Mouse (Mus musculus): ENCODE results near the gene Tbc1d16.

Gene Tbc1d16

DNA sequence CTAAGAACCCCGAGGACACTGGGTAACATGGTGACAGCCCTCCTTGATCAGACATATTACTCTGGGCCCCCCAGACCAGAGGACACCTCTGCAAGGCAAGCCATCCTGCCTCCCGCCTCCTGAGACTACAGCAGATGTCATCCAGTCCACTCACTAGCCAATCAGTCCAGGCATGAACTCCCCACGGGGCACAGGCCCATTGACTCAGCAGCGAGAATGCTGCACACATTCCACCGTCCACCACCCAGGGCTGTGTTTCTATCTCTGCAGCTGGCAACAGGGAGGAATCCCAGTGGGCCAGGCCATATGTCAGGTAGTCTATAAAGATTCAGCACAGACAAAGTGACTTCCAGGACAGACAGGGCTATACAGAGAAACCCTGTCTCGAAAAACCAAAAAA lies 20.3 kb downstream of the Tbc1d16 start:
- no peak for DNase-seq (ENCODE audit: low spot score)

DNA sequence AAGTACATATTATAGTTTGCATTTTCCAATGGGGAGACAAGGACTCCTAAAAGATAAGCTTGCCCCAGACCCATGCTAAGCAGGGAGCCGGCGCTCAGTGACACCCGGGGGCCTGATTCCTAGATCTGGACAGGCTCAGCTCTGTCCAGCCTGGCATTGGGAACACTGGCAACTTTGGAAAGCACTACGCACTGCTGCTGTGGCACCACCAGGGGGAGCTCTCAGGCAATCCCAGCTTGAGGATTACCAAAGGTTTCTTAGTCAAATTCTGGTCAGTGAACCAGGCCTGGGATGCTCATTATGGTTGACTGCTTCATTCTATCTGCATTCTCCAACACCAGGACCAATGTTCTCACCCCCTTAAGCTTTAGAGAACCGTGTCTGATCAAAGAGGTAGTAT lies 21.7 kb downstream of the Tbc1d16 start:
- peak; percentile 74 for DNase-seq (ENCODE audit: low spot score)

DNA sequence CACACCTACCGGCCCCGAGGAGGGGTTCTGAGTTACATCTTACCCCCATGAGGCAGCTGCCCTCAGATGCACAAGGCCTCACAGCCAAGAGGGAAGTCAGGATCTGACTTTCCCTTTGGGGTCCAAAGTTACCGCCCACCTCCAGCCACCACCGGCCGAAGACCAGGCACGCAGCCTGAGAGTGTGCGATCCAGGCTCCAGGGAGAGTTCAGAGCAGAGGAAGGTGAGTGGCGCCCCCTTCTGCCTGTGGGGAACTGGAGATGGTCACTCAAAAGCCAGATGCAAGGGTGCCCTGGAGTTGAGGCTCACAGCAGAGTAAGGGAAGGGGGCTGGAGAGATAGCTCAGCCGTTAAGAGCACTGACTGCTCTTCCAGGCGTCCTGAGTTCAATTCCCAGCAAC lies 22.6 kb downstream of the Tbc1d16 start:
- no peak for DNase-seq (ENCODE audit: low spot score)

DNA sequence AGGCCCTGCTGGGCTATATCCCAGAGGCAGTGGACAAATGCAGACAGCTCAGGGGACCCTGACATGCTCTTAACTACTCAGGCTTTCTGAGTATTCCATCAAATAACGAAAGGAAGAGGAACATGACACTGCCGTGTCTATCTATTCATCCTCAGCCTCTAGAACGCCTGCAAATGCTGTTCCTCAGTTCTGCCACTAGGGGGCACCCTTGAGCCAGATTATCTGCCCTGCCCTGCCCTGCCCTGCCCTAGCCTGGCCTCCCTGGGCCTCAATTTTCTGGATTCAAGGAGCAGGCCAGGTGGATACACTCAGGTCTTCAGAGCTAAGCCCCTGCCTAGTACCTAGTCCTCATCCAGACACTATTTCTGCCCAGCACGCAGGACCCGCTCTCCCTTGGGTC lies 24.9 kb downstream of the Tbc1d16 start:
- no peak for DNase-seq (ENCODE audit: low spot score)

DNA sequence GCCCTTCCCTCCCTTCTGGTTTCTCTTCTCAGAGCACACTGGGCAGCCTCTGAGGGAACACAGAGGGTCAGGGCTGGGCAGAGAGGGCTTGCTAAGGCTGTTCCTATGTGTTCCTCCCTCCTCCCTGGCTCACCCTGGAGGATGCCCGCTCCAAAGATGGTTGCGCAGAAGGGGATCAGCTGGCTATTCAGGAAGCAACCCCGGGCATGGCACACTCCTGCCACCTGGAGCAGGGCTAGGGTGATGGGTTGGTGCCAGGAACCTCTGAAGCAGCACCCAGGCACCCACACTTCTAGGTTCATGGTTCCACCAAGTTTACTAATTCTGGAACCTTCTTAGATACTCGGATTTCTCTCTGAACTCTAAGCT lies 29.1 kb downstream of the Tbc1d16 start:
- DNase-seq (ENCODE audit: low spot score): no peak

DNA sequence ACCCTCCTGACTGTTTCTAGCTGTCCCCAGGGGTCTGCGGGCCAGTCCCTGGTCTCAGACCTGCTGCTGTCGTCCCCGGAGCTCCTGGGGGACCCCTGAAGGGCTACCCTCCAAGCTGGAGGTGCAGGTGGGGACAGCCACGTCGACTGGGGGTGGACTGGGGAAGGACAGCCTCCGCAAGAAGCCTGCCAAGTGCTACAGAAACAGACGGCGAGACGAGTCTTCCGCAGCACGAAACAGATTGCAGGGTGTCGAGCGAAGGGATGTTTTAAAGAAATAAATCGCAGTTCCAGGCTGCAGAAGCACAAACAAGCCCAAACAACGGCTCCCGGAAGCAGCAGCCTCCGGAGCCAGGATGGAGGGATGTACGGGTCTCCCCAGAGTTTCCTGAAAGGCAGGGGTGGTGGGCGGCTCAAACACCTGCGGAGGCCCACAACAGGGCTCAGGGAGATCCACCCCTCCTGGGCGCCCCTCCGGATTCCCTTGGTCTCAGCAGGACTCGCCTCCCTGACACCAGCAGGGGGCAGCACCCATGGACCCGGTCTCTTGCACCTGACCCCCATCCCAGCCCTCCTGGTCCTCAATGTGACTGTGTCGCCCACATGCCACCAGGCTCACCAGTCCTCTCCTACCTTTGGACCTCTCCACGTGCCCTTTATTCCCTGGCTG lies 29.6 kb downstream of the Tbc1d16 start:
- no peak for DNase-seq (ENCODE audit: low spot score)

DNA sequence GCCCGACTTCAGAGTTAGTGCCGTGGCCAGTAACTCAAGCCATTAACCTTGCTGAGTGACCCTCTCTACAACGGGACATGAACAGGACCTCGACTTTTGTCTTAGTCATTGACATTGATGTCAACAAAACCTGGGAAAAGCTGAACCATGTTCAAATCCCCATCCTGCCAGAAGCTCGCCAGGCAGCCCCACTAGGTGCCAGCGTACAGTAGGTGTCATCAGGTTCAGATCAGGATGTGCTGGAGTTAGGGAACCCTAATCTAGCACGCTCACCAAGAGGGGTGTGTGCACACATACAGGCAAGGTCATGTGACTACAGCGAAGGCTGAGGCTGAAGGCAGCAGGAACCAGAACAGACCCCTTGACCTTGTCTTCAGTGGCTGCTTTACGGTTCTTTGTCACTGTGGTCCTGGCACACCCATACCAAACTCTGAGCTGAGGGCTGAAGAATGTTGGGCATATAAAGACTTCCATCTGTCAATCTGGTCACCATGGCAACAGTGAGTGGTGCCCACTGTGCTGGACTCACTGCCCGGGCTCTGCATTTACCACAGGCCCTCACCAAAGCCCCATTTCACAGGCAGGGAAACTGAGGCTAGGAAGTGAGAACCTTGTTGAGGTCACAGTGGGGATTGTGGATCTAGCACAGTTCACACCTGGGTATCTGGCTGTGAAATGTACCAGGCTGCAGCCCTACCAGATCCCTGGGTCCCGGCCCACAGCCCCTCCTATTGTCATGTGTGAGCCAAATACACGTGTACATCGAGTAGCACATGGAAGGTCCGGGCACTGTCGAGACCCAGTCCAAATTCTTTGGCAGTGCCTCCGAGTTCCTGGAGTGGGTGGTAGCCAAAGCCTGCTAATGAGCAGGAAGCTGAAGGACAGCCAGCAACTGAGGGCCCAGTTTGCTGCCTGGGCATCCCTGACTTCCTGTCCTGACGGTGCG lies 30.4 kb downstream of the Tbc1d16 start:
- no peak for DNase-seq (ENCODE audit: low spot score)

DNA sequence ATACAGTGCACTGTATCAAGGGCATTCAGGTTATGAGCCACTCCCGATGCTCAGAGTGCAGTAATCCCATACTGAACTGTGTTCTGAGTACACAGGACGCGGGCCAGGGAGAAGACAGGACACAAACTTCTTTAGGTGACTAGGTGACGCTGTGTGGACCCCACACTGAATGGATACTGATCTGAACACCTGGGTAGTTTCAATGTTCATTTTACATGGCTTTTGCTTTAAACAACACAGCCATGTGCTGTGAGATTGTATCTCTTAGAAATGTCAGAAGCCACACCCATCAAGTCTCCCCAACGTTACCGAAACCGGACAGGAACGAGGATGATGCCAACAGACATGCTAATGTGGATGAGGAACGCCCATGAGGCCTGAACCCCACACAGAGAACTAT lies 35.7 kb downstream of the Tbc1d16 start:
- no peak for DNase-seq (ENCODE audit: low spot score)

DNA sequence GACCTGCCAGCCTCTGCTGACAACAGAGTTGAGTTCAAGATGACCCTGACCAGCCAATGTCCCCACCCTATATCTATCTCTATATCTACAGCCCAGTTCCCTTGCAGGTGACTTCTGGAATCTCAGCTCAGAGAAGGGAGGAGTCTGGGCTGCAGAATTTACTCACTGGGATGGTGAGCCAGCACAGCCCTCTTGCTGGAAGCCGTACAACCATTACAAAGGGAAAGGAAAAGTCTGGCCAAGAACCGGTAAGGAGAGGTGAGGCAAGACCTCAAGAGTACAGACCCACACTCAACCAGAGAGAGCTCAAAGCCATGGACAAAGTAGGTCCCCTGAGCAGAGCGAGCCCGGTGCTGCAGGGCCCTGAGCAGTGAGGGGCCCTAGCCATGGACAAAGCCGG lies 36.1 kb downstream of the Tbc1d16 start:
- no peak for DNase-seq (ENCODE audit: low spot score)

DNA sequence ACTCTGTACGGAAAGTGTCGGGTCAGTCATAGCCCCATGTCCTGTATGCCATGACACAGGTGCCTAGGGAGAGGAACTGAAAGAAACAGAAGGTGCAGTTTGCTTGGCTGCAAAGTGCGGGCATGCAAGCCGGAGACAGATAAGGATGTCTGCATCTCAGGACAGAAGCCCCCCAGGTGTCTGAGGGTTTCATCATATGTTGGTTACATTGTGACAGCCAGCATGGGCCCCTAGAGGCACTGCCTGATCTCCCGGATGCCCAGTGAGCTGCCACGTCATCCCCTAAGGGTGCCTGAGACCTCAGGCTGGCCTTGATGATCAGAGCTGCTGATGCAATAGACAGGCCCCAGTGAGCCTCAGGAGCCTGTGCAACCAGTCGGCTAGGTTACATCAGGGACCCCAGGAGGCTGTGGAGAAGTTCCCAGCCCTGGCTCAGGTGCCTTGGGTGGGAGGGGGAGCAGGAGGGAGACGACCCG lies 36.7 kb downstream of the Tbc1d16 start:
- DNase-seq (ENCODE audit: low spot score): no peak

DNA sequence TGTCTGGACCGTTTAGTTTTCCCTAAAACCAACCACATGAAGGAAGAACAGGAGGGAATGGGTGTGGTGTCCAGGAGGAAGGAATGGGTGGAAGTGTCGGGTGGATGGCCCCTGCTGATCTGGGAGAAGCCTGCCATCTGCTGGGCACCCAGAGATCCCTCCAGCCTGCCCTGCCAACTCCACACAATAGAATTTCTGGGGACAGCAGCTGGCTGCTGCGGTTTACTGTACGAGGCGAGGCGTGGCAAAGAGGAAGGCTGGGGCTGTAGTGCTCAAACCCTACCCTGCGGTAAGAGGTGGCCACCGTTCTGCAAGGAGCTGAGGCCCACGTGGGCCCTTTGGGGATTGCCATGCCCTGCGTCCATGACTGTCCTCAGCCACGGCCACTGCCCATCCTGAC lies 37.8 kb downstream of the Tbc1d16 start:
- peak; percentile 74 for DNase-seq (ENCODE audit: low spot score)

DNA sequence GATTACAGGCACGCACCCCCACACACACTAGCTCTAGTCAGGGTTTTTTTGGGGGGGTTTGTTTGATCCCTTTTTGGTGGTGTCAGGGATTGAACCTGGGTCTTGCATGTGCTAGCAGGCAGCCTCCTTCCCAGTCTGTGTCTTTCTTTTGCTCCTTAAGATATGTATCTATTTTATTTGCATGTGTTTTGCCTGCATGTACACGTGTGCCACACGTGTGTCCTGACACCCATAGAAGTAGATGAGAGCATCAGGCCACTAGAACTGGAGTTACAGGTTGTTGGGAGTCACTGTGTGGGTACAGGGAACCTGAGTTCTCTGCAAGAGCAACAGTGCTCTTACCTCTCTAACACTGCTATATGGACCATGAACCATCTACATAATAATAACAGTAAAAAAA lies 39.0 kb downstream of the Tbc1d16 start:
- no peak for DNase-seq (ENCODE audit: low spot score)

DNA sequence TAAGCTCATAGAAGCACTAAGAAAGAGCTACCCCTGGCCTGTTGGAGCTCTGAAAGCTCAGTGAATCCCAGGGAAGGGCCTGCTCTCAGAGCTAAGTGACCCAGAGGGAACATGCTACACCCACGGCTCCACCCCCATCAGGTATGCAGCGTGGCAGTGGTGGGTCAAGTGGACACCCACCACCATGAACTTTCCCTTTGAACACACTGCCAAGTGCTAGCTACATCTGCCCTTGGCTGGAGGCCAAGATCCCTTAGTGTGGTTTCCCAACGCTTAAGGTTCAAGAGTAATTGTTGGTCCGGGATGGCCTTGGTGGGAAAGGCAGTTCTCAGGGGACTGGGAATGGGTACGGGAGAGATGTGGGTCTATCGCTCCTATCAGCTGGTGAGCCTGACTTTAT lies 39.9 kb downstream of the Tbc1d16 start:
- DNase-seq (ENCODE audit: low spot score): peak; percentile 39

DNA sequence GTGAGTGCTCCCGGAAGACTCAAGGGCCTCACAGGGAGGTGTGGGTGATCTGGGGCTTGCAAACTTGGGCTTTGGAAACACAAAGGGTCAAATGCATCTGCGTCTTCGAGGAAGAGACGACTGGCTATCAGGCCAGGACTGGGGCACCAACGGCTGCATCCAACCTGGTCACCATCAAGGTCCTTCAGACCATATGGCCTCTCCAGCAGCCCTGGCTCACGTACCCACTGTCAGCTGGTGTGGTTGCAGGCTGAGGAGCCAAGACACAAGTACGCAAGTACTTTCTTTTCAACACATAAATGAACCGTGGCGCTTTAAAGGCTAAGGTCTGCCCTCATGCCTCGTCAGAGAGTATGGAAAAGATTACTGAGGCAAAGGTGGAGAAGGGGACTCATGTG lies 40.5 kb downstream of the Tbc1d16 start:
- no peak for DNase-seq (ENCODE audit: low spot score)

DNA sequence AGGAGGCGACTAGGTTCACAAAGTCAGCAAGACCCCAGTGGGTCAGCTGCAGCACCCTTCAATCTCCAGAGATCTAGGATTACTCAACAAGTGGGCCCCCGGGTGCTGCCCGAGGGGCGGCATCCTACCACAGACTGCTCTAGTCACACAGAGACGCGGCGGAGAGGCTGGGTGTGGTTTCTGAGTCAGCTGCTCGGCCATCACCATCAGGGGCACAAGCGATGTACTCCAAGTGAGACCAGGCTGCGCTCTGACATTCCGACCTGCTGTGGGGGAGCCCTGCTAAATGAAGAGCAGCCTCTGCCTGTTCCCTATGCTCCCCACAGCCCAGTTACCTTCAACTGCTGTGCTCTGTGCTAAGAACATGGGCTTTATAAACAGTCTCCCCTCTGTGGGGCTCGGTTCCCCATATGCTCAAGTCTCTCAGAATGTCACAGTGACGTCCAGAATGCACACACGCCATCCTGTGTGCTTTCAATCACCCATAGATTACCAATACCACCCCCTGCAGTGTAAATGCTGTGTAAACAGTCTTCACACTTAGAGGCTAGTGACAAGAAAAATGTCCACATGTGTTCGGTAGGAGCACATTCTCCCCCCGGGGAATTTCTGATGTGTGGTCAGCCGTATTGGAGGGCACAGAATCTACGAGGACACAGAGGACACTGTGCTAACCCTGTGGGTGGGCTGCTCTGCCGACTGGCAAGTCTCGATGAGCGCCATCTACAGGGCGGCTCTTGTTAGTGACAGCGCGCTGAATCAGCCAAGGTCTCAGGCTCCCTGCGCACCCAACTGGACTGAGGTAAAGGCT lies 41.1 kb downstream of the Tbc1d16 start:
- peak; percentile 76 for DNase-seq (ENCODE audit: low spot score)

DNA sequence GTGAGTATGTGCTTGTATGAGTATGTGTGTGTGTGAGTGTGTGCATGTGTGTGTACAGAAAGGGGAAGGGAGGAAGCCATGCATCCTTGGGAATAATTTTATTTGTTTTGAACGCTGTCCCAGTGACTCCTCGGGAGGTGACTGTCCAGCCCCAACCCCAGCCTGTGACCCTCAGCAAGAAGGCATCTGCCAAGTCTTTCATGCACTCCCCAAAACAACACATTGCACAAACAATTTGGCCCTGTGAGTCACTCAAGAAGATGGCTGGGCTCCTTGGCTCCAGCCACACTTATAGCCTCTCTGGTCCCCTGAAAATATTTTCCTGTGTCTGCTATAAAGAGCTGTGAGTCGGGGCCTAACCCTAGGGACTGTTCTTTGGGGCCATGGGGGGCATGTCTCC lies 41.9 kb downstream of the Tbc1d16 start:
- no peak for DNase-seq (ENCODE audit: low spot score)

DNA sequence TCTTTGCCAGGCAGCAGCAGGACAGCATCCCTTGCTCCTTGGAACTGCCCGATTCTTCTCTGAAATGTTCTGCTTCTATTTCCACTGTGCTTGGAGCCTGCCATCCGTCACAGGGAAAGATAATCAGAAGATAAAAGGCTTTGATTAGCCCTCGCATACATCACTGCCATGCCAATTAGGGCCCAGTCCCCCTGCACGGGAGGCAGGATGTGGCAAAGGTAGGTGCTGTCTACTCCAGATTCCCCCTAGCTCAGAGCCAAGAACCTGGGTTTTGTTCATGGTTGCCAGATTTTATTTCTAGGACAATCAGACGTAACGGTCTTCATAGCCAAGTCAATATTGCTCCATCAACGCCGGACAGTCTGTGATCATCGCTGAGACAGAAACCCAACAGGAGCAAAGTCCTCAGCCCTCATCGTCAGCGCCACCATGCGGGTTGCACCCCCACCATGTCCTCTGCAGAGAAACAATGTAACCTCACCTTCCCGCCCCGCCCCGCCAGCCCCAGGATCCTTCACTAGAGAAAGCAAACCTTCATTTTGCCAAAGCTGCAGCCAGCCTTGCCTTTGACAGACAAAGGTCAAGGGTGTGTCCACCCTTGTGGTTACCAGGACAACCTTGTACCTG lies 44.5 kb downstream of the Tbc1d16 start:
- DNase-seq (ENCODE audit: low spot score): no peak

DNA sequence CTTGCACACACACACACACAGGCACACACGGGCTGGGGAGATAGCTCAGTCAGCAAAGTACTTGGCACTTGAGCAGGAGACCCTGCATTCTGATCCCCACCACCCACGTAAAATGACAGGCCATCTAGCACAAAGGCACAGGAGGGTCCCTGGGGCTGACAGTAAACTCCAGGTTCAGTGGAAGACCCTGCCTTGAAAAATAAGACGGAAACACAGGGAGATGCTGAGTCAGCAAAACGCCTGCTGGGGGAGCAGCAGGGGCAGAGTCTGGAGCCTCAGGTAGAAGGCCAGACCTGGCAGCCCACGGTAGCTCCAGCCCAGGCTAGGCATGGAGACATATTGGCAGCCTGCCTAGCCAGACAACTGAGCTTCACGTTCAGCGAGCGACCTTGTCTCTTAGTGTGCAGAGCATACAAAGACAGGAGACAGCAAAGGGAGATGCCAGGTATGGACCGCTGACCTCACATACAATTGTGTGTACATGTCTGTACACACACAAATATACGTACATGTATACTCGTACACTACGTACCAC lies 46.4 kb downstream of the Tbc1d16 start:
- DNase-seq (ENCODE audit: low spot score): no peak

DNA sequence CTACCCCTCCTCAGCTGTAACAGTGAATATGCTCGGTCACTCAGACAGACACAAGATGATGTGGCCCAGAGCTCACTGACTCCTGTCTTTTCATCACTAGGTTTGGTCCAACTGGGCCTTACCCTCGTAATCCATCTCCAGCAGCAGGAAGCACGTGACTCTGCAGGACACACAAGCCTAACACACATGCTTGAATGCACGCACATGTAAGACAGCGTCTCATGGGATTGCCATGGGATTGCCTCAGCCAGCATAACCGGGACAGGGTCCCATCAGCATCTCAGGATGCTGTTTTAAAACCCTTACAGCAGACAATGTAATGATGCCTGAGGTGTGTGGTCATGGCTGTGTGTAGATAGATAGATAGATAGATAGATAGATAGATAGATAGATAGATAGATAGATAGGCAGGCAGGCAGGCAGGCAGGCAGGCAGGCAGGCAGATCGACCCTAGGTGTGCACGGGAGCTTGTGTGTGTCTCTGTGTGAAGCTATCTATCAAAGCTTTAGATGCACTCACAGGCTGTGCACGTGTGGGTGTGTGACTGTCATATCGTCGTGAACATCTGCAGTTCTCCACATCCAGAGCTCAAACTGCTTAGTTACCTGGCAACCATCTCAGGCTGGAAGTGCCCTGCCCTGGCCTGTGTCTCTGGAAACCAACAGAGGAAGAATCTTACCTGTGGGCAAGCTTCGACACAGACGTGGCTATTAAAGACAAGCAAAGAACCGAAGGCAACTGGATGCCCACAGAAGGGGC lies 47.3 kb downstream of the Tbc1d16 start:
- DNase-seq (ENCODE audit: low spot score): no peak

DNA sequence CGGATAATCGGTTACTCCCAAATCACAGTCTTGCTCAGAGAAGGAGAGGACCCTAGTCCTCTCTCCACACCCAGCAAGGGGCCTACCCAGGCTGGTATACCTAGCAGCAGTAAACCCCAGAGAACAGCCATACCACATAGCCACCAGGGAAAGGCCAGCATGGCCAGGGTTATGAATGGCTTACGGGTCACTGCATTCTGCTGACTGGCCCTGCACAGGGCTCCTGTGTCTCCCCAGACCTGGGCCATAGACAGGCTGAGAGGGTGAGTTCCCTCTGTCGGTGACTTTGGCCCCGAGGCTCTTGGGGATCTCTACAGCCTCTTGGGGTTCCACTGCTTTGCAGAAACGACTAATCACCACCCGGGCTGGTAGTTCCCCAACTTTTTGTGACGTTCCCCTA lies 50.0 kb downstream of the Tbc1d16 start:
- no peak for DNase-seq (ENCODE audit: low spot score)
